Mouse (Mus musculus) spleen, adult 12 weeks (tissue): ENCODE measurements around the gene Ctsd.
"Not testable (repeated sequence)": the region's sequence is repeated elsewhere in the genome, so short reads cannot be mapped to it uniquely, and the experiment has no call there.

Source experiments
- DNase-seq: peaks from one replicate; pipeline ENCODE4 v3.0.0; 2022; ENCODE audit warnings: low spot score

The Ctsd gene

GRCm38 (mm10) chr7:142387419-142388148 lies at the start of gene Ctsd:
Gene Ctsd (minus strand): TSS chr7:142388038.
- peak; percentile 94 for DNase-seq

- DNase-seq = no peak
These were observed 49.5 kb upstream of the Ctsd start for GRCm38 (mm10) chr7:142437324-142437723.

GRCm38 (mm10) chr7:142435524-142435923 lies 47.7 kb upstream of the Ctsd start:
- peak; percentile 40 for DNase-seq

GRCm38 (mm10) chr7:142434137-142434865 lies 46.5 kb upstream of the Ctsd start, which contains the start of gene Syt8:
Gene Syt8 (plus strand): TSS chr7:142434850.
- no peak for DNase-seq

DNA sequence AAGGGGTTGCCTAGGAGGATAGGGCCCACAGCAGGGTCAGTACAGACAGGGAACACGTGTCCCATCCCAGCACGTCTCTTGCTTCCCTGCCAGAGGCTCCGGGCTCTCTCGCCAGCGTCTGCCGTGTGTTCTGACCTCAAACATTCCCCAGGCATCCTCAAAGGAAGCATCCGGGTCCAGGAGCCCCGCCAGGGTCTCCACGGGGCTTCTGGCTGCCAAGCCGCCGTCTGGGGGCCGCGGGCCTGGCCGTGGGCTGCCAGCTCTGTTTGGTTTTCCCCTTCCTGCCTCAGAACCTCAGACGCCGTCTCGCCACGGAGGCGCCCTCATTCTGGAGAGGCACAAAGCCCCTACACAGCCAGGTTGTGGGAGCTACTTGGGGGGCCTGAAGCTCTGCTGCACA lies 45.8 kb upstream of the Ctsd start:
- DNase-seq = no peak

GRCm38 (mm10) chr7:142431106-142431505 lies 43.3 kb upstream of the Ctsd start:
- no peak for DNase-seq

- no peak for DNase-seq
These were observed 42.4 kb upstream of the Ctsd start for GRCm38 (mm10) chr7:142430160-142430678.

DNA sequence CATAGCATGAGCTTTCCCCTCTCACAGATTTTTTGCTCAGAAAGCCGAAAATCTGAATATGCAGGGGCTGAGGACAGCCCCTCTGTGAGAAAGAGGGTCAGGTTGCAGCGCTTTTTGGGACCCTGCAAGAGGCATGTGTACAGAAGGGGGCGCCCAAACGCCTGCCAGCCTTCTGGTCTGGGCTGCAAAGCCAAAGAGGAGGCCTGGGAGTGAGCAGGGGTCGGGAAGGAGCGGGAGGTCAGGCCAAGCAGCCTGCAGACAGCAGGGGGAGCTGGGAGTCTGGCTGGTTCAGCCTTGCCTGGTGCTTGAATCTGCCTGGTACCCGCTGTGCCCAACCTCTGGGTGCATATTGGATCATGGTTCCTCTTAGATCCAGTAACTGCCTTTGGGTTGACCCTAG lies 40.4 kb upstream of the Ctsd start:
- DNase-seq = no peak

DNA sequence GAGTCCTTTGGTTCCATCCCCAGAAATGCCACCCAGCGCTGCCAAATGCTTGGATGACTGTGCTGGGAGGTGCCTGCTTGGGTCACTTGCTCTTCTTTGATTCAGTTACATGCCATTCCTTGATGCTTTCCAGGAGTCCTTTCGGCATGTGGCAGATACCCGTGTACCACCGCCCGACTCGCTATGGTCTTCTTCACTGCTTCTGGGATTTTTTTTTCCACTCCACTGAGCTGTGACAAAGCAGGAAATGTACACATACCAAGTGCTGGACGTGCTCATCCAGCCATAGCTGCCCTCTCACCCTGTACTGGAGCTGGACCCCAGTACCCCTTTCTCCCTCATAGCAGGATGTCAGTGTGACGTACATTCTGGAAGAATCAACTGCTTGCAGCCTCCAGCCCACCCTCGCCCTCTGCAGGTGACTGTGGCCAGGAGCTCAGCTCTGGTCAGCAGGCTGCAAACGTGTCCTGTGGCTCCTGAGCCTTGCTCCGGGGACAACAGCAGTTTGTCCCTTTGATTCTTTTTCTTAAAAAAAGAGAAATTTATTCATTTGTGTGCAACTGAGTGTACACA lies 37.9 kb upstream of the Ctsd start:
- DNase-seq = no peak

- DNase-seq = no peak
These were observed 34.0 kb upstream of the Ctsd start for GRCm38 (mm10) chr7:142421826-142422225.

DNA sequence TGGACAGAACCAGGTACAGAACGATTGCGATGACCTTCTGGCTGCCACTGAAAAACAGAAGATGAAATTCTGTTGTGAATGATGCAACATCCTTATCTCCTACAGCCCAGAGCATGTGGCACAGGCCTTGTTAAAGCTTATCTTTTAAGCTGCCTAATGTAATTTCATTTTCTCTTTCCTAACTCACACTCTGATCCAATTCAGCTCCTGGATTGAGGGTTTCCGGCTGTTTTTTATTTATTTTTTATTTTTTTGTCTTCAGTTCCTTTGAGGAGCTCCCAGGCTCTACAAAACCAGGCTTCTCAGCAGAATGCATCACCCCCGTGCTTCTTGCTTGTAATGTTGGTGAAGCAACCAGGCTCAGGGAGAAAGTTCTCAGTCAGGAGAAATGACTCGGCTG lies 32.0 kb upstream of the Ctsd start:
- DNase-seq = no peak

DNA sequence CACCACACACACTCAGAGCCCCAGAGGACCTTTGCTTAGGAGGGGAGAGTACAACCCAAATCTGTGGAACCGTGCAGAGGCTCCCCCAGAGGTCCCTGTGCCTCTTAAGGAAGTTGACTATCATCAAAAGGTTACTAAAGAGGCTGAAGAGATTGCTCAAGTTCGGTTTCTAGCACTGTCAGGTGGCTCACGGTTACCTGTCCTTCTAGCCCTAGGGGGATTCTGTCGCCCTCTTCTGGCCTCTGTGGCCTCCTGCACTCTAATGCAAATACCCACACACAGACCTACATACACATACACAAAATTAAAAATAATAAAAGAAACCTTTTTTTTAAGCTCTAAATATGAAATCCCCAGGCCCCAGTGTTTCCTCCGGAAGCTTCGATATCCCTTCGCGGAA lies 30.8 kb upstream of the Ctsd start:
- DNase-seq = no peak

- DNase-seq = no peak
These were observed 30.2 kb upstream of the Ctsd start for GRCm38 (mm10) chr7:142418027-142418426.

DNA sequence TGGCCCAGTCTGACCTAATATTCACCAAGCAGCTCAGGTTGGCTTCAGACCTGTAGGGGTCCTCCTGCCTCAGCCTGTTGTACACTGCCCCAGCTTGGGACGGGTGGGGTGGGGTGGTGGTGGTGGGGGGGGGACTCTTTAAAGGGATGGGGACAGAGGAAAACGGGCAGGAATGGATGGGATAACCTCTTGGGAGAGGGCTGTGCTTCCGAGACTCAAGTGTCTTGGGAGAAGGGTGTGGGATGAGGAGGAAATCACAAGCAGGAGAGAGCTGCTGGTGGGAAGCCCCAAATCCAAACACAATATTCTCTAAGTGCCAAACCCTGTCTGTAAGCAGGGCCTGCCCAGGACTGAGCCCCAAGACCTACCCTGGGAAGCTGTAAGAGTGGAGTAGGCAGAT lies 28.4 kb upstream of the Ctsd start:
- DNase-seq = no peak

DNA sequence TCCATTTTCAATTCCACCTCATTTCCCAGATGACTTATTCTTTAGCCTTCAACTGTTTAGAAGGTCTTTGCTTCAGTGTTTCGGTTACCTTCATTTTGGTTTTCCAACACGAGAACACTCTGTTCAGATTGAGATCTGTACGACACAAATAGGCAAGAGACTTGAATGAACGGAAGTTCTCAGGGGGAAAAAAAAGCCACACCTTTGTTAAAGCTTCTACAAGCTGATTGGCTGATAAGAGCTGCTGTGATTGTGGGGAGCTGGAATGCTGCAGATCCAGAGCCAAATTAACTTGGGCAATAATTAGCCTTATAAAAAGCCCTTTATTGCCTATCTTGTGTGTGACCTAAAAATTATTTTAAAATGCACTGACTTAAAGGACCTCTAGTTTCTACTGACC lies 27.5 kb upstream of the Ctsd start:
- no peak for DNase-seq

- no peak for DNase-seq
These were observed 25.4 kb upstream of the Ctsd start for GRCm38 (mm10) chr7:142413285-142413684.

DNA sequence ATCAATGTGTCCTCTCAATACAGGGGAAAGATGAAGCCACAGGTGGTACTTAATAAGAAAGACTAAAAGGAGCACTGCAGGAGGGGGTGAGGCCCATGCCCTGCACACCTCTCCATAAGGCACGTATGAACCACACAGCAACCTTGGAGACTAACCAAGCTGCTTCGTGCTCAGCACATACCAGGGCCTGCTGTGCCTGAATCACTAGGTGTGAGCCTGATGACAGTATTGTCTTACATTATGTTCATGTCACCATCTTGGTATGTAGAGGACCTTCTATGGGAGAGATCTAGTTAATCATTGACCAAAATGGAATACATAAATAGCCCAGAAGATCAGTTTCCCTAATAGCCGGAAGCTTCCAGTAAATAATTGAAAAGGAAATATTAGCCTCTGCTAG lies 21.8 kb upstream of the Ctsd start:
- no peak for DNase-seq

DNA sequence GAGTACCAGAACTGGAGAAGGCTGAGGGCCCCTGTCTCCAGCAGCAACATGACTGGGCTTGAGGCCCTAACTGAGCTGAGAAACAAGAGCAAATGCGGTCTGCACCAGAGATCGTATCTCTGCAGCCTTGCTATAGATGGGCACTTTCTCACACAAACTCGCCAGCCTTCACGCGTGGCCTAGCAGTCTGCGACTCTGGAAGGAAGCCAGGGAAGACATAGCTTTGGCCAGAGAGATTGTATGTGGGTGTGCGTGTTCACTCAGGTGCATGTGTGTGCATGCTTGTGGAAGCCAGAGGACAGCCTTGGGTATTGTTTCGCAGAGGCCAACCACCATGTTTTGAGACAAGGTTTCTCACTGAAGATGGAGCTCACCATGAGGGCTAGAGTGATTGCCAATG lies 20.8 kb upstream of the Ctsd start:
- no peak for DNase-seq

DNA sequence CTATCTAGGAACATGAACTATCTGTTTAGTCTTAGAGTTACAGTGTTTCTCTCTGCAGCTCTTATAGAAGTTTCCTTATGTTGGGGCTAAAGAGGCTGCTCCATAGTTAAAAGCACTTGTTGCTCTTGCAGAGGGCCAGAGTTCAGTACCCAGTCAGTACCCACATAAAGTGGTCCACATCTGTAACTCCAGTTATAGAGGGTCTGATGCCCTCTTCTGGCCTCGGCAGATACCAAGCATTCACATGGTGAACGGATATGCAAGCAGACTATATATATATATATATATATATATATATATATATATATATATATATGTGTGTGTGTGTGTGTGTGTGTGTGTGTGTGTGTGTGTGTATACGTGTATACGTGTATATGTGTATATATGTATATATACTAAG lies 20.1 kb upstream of the Ctsd start:
- DNase-seq = no peak

DNA sequence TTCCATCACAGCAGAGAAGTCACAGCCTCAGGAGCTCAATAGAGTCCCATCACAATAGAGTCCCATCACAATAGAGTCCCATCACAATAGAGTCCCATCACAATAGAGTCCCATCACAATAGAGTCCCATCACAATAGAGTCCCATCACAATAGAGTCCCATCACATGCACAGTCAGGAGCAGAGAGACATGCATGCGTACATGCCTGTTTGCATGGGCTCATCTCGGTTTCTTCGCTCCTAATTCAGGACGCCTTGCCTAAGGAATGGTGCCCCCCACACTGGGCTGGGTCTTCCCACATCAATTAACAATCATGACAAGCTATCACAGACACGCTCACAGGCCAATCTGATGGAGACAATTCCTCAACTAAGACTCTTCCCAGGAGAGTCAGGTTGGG lies 17.3 kb upstream of the Ctsd start:
- DNase-seq = not testable (repeated sequence)

GRCm38 (mm10) chr7:142403591-142403990 lies 15.8 kb upstream of the Ctsd start:
- no peak for DNase-seq

DNA sequence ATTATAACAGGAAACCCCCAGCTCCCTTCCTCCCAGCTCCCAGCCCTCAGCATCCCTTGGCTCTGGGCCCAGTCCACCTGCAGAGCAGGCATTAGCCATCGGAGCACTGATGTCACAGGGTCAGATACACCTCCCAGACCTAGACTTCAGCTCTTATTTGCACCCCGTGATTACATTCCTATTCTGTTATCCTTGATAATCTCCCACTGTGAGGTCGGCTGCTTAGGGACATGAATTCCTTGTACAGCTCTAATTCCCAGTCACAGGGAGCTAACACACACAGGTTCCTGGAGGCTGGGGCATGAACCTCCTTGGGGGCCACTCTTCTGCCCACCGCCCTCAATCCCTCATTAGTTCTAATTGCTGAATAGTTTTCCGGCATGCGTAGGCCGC lies 12.9 kb upstream of the Ctsd start:
- no peak for DNase-seq

GRCm38 (mm10) chr7:142400112-142400749 lies 12.4 kb upstream of the Ctsd start:
- DNase-seq = no peak
